Mouse (Mus musculus) gonadal fat pad, adult 2 months (tissue): ENCODE measurements around the gene Dlec1. TPM values are rescaled to one million over a fixed set of nuclear protein-coding genes. Genes with fewer than 3 reads are reported as not detected.

Experiments
- DNase-seq: peaks from one replicate; pipeline ENCODE4 v3.0.0-alpha.2; 2012; ENCODE audit warnings: low read depth
- polyA plus RNA-seq: library from polyadenylated mRNA; depleted of rRNA; stranded (reverse); fragments of >200 nt; gene quantifications from 2 replicates; pipeline ENCODE4 v1.2.3, GENCODE M21; 2012

Dlec1 gene
- polyA plus RNA-seq, 1 experiment, result 8.1 TPM

DNA sequence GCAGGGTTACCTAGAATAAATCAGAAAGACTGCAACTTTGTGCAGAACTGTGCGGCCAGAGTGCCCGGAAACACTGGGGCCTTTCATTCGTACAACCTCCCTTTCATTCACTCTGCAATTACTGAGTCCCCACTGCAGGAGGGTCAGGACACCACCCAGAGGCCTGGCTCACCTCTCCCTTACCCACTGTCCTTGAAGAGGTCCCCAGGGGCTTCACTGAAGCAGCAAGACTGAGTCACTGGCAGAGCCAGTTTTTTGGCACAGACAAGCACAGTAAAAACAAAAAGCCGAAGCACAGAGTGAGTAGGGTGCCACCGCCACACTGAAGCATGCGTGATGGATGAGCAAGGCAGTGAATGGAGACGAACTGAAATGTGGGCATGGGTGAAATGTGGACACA, 12.8 kb upstream of the Dlec1 start:
- no peak for DNase-seq

DNA sequence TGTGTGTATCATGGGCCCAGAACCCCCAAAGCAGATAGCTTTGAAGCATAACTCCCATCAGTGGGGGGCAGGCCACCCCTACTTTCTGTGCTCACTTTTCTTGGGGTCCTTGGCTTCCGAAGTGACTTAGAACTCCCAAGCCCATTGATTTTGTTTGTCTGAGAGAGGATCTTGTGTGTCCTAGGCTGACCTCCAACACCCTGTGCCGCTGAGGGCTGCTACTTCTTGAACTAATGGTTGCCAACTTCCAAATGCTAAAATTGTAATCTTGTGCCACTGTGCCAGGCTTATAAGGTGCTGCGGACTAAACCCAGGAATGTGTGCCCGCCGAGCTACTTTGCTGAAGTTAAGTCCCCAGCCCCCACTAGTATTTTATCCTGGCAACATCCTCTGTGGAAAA, 11.8 kb upstream of the Dlec1 start:
- no peak for DNase-seq

- DNase-seq, result no peak
These were observed 10.5 kb upstream of the Dlec1 start for GRCm38 (mm10) chr9:119091581-119092310.

DNA sequence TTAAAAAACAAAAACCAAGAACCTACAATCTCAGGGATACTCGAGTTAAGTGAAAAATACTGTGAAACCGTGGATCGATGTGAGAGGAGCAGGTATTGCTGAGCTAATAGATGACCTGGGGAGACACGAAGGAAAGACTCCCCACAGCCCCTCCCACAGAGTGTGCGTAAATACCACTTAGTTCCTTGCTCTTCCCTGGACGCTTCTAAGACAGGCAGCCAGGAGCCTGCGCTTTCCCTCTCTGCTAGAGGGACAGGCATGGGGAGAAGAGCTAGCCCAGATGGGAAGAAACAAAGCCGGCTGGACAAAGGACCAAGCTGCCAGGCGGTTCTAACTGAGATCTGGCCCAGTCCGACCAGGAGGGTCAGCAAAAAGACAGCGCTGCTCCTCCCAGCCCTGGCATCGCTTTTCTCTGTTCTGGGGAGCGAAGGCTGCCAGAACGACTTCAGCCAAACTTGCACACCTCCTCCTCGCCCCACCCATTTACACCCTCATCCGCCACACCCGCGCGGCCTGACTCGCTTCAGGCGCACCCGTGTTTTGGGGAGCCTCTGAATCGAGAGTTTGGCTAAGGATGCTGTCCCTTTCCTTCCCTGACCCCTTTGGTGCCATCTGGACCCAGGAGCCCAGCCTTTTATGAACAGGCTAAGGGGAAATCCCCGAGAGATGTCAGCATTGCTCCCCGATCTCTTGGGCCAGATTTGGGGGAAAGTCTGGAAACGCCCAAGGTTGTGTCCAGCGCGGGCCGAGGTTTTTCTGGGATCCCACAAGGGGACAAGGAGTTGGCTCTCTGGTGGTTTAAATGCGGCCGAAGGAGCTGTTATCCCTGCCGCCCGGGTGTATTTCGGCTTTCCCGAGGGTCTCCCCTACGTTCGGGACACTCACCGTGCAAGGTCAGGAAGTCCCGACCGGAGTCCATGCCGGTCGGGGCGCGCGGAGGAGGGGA, 9.5 kb upstream of the Dlec1 start:
- no peak for DNase-seq

DNA sequence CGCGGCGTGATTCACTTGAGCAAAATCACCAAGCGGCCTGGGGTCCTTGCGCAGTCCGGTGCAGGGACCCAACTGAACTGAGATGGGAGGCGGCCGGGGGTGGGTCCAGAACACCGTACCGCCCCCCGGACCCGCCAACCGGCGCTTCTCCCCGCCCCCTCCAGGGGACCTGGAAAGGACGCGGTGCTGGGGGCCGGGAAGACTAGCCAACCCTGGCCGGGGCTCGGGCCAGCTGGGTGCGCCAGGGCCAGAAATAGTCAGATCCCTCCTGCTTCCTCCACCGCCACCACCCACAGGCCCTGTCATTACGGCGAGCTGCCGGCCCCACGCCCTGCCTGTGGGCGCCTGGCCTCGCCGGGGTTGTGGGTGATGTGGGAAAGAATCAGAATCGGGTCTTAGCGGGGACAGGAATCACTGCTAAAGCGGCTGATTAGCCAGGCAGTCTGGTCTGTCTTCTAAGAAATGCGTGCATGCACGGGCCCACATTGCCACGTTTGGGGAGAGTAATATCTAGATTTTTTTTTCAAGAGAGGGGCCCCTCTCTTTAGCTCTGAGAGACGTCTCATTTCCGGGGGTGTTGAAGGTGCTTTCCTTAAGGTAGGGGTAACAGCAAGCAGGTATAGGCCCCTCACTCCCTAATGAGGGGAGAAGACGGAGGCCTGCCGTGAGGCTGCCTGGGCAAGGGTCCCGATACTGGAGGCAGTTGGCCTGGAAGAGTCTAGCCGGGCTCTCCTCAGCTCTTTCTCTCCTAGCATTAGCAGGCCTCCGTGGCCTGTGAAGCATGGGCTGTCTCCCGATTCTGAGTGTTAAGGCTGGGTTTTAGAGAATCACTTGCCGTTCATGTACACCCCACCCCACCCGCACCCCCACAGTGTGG, 8.6 kb upstream of the Dlec1 start, which contains the start of gene Plcd1:
Gene Plcd1 (minus strand): TSS at position 84 of the 877 bp plus-strand sequence.
- DNase-seq, result no peak

DNA sequence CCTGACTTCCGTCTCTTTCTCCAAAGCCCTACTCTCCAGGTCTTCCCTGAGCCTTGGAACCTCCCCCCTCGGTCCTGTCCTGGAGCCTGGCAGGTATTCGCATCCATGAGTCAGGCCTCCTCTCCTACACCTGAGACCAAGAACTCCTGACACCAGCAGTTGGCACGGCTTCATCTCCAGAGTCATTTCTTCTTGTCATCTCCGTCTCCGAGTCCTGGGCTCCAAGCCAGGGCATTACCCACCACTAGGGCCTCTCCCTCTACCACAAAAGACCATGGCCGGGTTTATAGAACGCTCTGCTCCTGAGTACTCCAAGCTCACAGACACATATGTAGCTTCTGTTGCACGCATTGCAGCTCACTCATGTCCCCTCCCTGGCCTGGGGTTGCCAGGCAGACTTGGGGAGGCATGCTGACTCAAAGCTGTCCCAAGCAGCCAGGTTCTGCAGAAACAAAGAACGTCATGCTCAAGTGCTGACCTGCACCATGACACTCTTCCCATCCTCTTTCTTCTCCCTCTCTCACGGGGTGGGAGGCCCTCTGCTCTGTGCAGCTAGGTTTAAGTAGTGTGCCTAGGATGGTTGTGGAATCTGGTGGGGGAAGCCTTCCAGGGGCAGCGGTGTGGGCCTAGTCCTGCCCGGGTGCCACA, 7.7 kb upstream of the Dlec1 start:
- no peak for DNase-seq

DNA sequence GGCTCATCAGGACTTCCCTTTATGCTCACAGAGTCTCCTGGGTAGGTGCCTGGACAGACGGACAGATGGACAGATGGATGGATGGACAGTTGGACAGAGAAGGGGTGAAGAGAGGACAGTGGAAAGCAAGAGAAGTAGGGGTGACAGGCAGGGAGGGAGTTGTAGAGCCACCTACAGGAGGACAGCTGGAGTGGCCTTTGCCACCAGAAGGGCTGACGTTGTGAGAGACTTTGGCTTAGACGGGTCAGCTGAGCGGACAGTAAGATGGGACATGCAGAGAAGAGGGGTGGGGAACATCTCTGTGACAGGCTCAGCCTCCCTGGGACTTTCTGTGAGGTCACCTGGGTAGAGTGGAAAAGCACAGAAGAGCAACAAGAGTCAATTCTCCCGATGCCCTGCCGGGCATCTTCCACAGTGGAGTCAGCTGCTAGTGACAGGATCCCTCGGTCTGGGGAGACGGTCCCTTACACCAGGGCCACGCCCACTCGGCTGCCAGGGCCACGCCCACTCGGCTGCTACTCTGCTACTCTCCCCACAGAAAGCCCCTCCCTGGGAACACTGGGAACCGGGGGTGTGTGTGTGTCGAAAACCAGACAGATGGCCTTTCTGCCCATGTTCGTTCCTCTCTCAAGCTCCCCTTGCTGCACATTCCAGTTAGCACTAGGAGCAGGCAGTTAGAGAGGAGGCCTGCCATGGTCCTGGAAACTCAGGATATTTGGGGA, 1.9 kb upstream of the Dlec1 start:
- no peak for DNase-seq

DNA sequence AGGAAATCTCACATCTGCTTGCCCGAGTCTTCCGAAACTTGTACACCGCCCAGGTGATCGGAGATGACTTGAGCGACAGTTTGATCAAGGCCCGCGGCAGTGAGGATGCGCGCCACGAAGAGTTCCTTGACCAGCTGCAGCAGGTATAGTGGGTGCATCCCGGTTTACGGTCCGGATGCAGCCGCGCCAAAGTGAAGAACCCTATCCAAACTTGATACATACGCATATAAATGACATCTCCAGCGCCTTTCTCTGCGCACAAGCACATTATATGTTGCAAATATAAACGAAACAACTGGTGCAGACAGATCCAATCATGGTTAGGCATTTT, 470 bp downstream of the Dlec1 start:
- DNase-seq, result no peak

DNA sequence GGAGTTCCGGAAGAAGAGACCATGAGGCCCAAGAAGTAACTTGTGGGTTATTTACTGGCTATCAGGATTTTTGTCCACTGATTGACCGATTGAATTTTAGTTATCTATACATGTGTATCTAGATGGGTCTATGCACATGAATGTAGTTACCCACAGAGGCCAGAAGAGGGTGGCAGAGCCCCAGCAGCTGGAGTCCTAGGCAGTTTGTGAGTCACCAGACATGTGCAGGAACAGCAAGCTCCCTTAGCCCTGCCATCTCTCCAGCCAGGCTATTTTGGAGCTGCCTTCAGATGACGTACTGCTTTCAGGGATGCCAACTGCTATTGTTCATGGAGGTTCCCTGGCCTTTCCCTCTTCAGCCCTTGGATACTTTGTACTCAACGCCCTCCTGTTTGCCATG, 5.3 kb downstream of the Dlec1 start:
- DNase-seq, result no peak

GRCm38 (mm10) chr9:119109685-119110353, 7.5 kb downstream of the Dlec1 start:
- no peak for DNase-seq

GRCm38 (mm10) chr9:119110640-119111039, 8.4 kb downstream of the Dlec1 start:
- no peak for DNase-seq

GRCm38 (mm10) chr9:119114911-119115310, 12.6 kb downstream of the Dlec1 start:
- DNase-seq, result no peak

DNA sequence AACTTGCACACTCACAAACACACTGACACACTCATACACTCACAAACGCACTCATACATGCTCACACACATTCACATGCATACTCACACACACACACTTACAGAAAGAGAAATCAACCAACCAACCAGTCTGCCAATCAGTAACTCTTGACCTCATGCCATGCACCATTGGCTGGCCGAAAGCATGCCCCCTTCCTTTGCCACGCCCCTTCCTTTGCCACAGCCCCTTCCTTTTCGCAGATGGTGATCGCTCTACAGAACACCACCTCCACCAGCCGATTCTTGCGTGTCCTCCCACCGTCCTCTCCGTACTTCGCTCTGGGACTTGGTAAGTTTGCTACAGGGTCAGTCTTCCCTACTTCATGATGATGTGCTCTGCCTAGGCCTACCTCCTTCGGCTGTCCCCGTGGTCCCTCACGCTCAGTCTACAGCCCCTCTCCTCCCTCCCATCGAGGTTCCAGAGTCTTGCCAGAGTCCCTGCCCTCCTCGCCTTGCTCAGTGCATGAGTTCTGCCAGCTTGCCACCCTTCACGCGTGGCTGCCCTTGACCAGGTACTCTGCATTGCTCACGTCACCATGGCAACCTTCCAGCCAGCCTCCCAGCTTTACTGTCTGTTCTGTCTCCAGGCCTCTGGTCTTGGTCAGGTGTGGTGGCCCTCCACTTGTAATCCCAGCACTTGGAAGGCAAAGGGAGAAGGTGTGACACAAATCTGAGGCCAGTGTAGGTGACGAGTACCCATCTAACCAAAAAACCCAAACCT, 17.3 kb downstream of the Dlec1 start:
- DNase-seq, result no peak

- DNase-seq, result no peak
These were observed 17.9 kb downstream of the Dlec1 start for GRCm38 (mm10) chr9:119120168-119120560.

GRCm38 (mm10) chr9:119122596-119123369, 20.5 kb downstream of the Dlec1 start:
- DNase-seq, result peak; percentile 40

GRCm38 (mm10) chr9:119128436-119129181, 26.3 kb downstream of the Dlec1 start:
- DNase-seq, result no peak

DNA sequence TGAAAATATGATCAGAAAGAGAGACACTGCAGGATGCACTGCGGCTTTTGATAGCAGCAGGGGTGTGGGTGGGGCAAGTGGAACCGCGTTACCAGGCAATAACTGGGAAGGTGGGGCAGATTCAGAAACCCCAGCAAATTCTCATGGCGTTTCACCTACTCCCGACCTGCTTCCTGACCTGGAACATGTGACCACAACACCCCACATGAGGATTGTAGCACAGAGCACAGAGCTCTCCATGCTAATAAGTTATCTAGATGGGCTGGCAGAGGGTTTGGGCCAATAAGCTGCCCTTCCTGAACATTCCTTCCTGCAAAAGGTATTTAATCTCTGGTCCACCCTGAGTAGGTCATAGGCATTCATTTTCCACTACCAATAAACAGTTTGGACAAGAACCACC, 28.4 kb downstream of the Dlec1 start:
- no peak for DNase-seq

DNA sequence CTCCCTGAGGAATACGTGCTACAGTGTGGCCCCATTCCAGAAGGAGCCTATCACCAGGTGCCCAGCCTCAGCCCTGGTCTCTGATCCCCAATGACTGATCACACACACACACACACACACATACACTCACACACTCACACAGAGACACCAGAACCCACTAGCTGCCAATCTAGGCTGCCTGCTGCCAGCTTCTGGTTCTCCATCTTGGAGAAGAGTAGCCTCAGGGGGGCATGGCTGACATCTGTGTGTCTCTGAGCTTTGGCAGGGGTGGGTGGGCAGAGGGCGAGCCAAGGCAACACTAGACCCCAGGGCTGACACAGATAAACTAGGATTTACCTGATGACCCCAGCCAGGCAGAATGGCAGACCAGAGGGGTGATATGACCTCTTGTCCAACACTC, 36.6 kb downstream of the Dlec1 start:
- no peak for DNase-seq
